Mouse (Mus musculus) 3T3-L1 (cell line): ENCODE measurements at regions not wholly inside any gene's neighbourhood (a gene's known extent, or its start where the extent isn't known, plus 50 kb on each side); places are given as distances from the start of the nearest gene placed in this dataset.

Experiments
- DNase-seq: peaks from one replicate; pipeline ENCODE4 v3.0.0-alpha.2; 2015; ENCODE audit warnings: low read depth, low spot score

- no peak for DNase-seq
These were observed 103.1 kb upstream of the Slc22a12 start for GRCm38 (mm10) chr19:6645912-6646311.

- no peak for DNase-seq
These were observed 102.0 kb upstream of the Slc22a12 start for GRCm38 (mm10) chr19:6644871-6645270.

GRCm38 (mm10) chr19:6639681-6640080 lies 96.8 kb upstream of the Slc22a12 start:
- no peak for DNase-seq

- DNase-seq = no peak
These were observed 90.6 kb upstream of the Slc22a12 start for GRCm38 (mm10) chr19:6633400-6633799.

- peak; percentile 50 for DNase-seq
These were observed 89.0 kb upstream of the Slc22a12 start for GRCm38 (mm10) chr19:6631817-6632216.

- DNase-seq = no peak
These were observed 87.7 kb upstream of the Slc22a12 start for GRCm38 (mm10) chr19:6630613-6630940.

GRCm38 (mm10) chr19:6629911-6630612 lies 87.2 kb upstream of the Slc22a12 start:
- DNase-seq = no peak

- no peak for DNase-seq
These were observed 82.7 kb upstream of the Slc22a12 start for GRCm38 (mm10) chr19:6625574-6625973.

- no peak for DNase-seq
These were observed 78.2 kb upstream of the Slc22a12 start for GRCm38 (mm10) chr19:6621023-6621422.

- no peak for DNase-seq
These were observed 76.7 kb upstream of the Slc22a12 start for GRCm38 (mm10) chr19:6619546-6619945.

GRCm38 (mm10) chr19:6616659-6617058 lies 73.8 kb upstream of the Slc22a12 start:
- DNase-seq = no peak

- DNase-seq = no peak
These were observed 69.6 kb upstream of the Slc22a12 start for GRCm38 (mm10) chr19:6612441-6612840.

- DNase-seq = no peak
These were observed 69.1 kb upstream of the Slc22a12 start for GRCm38 (mm10) chr19:6611921-6612320.

- DNase-seq = no peak
These were observed 67.9 kb upstream of the Slc22a12 start for GRCm38 (mm10) chr19:6610715-6611114.

GRCm38 (mm10) chr19:6610051-6610450 lies 67.2 kb upstream of the Slc22a12 start:
- DNase-seq = no peak

GRCm38 (mm10) chr19:6607501-6607900 lies 64.7 kb upstream of the Slc22a12 start:
- DNase-seq = no peak

- DNase-seq = no peak
These were observed 63.8 kb upstream of the Slc22a12 start for GRCm38 (mm10) chr19:6606667-6607066.

- DNase-seq = no peak
These were observed 61.9 kb upstream of the Slc22a12 start for GRCm38 (mm10) chr19:6604702-6605101.

GRCm38 (mm10) chr19:6600873-6601530 lies 58.2 kb upstream of the Slc22a12 start:
- no peak for DNase-seq

- DNase-seq = no peak
These were observed 56.4 kb upstream of the Slc22a12 start for GRCm38 (mm10) chr19:6599281-6599680.

GRCm38 (mm10) chr19:6598186-6598585 lies 55.4 kb upstream of the Slc22a12 start:
- DNase-seq = peak; percentile 15

- DNase-seq = no peak
These were observed 53.0 kb upstream of the Slc22a12 start for GRCm38 (mm10) chr19:6595801-6596200.
